Mouse (Mus musculus): Measurements from ENCODE around the gene Nags.

DNA sequence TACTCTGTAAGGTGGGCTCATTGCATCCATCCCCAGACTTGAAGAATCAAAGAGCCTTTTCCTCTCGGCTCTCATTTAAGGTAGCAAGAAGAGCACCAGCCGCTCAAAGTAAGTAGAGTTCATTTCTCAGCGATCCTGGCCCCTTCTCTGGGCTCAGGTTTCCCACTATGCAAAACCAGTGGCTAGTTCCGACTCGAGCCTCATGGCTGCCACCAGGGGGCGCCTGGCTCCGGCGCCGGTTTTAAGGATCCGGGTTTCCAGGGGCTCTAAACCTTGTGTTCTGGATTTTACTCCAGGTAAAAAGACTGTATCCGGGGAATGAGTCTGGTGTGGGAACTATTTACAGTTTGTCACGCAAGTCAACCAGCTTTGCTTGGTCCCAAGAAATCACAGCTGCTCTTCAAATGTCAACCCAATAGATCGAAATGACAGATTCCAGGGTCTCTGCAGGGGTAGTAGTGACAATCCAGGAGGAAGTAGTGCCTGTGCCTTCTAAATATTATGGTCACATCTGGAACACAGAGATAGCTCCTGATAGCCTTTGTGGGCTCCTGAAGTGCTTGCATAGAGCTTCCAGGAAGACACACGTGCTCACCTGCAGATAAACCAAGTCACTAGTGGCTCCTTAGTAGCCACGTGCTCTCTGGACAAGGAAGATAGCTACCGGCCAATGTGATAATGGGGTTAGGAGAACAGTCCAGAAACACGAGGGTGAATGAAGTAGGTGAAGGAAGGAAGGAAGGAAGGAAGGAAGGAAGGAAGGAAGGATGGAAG, 42.6 kb upstream of the Nags start:
- TF ChIP-seq TAL1 (IDR thresholded peaks at IDR 0.05; ENCODE audit: low read length) (no peak), GATA1 (IDR thresholded peaks at IDR 0.05; ENCODE audit: low read length) (no peak)

Measured in erythroblast, embryonic 14.5 days (primary cell).